Mouse (Mus musculus) forebrain, postnatal 0 days (tissue): Measurements from ENCODE around the gene Anapc15. TPM values are rescaled to one million over a fixed set of nuclear protein-coding genes. Genes with fewer than 3 reads are reported as not detected.

Experiments
- ATAC-seq: fragments of 200-750 bp; cut with Nextera tagmentation; 2 replicates; pipeline ENCODE4 v1.8.0; 2017; ENCODE audit warnings: mild to moderate bottlenecking, moderate library complexity
- DNase-seq: peaks from one replicate; pipeline ENCODE4 v3.0.0-alpha.2; 2015
- H3K27ac ChIP-seq: fragments of 300-500 bp; sonication (generic); 2 replicates; pipeline ENCODE4 v1.5.1; 2014; ENCODE audit warnings: low read depth, mild to moderate bottlenecking, antibody characterized with exemption, low read length, moderate library complexity, mixed read lengths
- H3K27me3 ChIP-seq: fragments of 300-500 bp; sonication (generic); 2 replicates; pipeline ENCODE4 v1.6.1; 2014; ENCODE audit warnings: mild to moderate bottlenecking, low read length, mixed read lengths; ENCODE audit not compliant: insufficient read depth
- H3K36me3 ChIP-seq: fragments of 300-500 bp; sonication (generic); 2 replicates; pipeline ENCODE4 v1.6.1; 2014; ENCODE audit warnings: mild to moderate bottlenecking, moderate library complexity; ENCODE audit not compliant: insufficient read depth
- H3K4me1 ChIP-seq: fragments of 300-500 bp; sonication (generic); 2 replicates; pipeline ENCODE4 v1.6.1; 2014; ENCODE audit warnings: antibody characterized with exemption; ENCODE audit not compliant: insufficient read depth
- H3K4me2 ChIP-seq: fragments of 300-500 bp; sonication (generic); 2 replicates; pipeline ENCODE4 v1.6.1; 2014; ENCODE audit warnings: low read depth, mild to moderate bottlenecking, moderate library complexity
- H3K4me3 ChIP-seq: fragments of 300-500 bp; sonication (generic); 2 replicates; pipeline ENCODE4 v1.5.1; 2014; ENCODE audit warnings: low read depth, low read length, mixed read lengths
- H3K9ac ChIP-seq: fragments of 300-500 bp; sonication (generic); 2 replicates; pipeline ENCODE4 v1.6.1; 2014; ENCODE audit warnings: mild to moderate bottlenecking
- H3K9me3 ChIP-seq: fragments of 300-500 bp; sonication (generic); 2 replicates; pipeline ENCODE4 v1.6.1; 2016; ENCODE audit warnings: low read length
- CTCF ChIP-seq: sonication (generic); IDR thresholded peaks from 2 replicates; pipeline ENCODE4 v1.5.1; 2016; ENCODE audit warnings: antibody characterized with exemption, control low read depth, low read depth
- WGBS: fragments of 180-500 bp; shearing (Covaris S2); extraction: QIAGEN DNeasy Blood & Tissue Kit; methylation state at CpG from one replicate; pipeline ENCODE4 v1.1.7; 2014; 5-methylcytosine and 5-hydroxymethylcytosine counted together
- polyA plus RNA-seq: library from polyadenylated mRNA; unstranded; fragments of >200 nt; fragmentation: Nextera tagmentation; extraction: Ambion mirVana; gene quantifications from 2 replicates; pipeline ENCODE4 v1.2.1, GENCODE M21; 2015
- total RNA-seq: library from RNA; depleted of rRNA; stranded (reverse); fragments of >200 nt; gene quantifications from 2 replicates; pipeline ENCODE4 v1.2.3, GENCODE M21; 2014

Anapc15 gene
- total and polyA plus RNA-seq, 2 experiments from 2014 or later, result 64.2 to 73.3 TPM

- no peak for ATAC-seq
- H3K36me3 ChIP-seq, result peaks cover 5% of the 10 kb centered on the region
- H3K4me2 ChIP-seq, result no peak overlapping the region
- no peak for DNase-seq
- TF ChIP-seq CTCF, result no peak
- no peak overlapping the region for H3K4me3 ChIP-seq
- peaks cover 45% of the 10 kb centered on the region for H3K27me3 ChIP-seq
- no peaks in the 10 kb centered on the region for H3K9me3 ChIP-seq
- WGBS, result 70% methylated on average over 18 of the region's 18 CpGs
- H3K4me1 ChIP-seq, result no peaks in the 10 kb centered on the region
- no peak overlapping the region for H3K9ac ChIP-seq
- no peak overlapping the region for H3K27ac ChIP-seq
Observed at GRCm38 (mm10) chr7:101823758-101824630, 39.5 kb upstream of the Anapc15 start.

- Histone ChIP-seq H3K9ac (no peak overlapping the region), H3K4me1 (no peaks in the 10 kb centered on the region), H3K36me3 (peaks cover 14% of the 10 kb centered on the region), H3K4me2 (no peak overlapping the region), H3K4me3 (no peak overlapping the region), H3K9me3 (no peaks in the 10 kb centered on the region), H3K27ac (no peak overlapping the region), H3K27me3 (no peaks in the 10 kb centered on the region; the same call in 1 of the 2 replicates)
- 98% methylated on average over 3 of the region's 3 CpGs for WGBS
- no peak for TF ChIP-seq CTCF
- ATAC-seq, result no peak
- no peak for DNase-seq
Observed at GRCm38 (mm10) chr7:101830373-101830772, 33.1 kb upstream of the Anapc15 start.

GRCm38 (mm10) chr7:101831437-101831836 lies 32.1 kb upstream of the Anapc15 start:
- H3K4me1 ChIP-seq, result no peaks in the 10 kb centered on the region
- 87% methylated on average over 8 of the region's 8 CpGs for WGBS
- H3K4me2 ChIP-seq, result no peak overlapping the region
- no peaks in the 10 kb centered on the region; the same call in 1 of the 2 replicates for H3K27me3 ChIP-seq
- H3K9ac ChIP-seq, result no peak overlapping the region
- H3K36me3 ChIP-seq, result peaks cover 14% of the 10 kb centered on the region
- no peak for TF ChIP-seq CTCF
- ATAC-seq (no peak), DNase-seq (no peak)
- H3K4me3 ChIP-seq, result no peak overlapping the region
- no peaks in the 10 kb centered on the region for H3K9me3 ChIP-seq
- H3K27ac ChIP-seq, result no peak overlapping the region

- no peak overlapping the region for H3K4me3 ChIP-seq
- no peaks in the 10 kb centered on the region for H3K4me1 ChIP-seq
- 93% methylated on average over 4 of the region's 4 CpGs for WGBS
- no peaks in the 10 kb centered on the region for H3K9me3 ChIP-seq
- no peak overlapping the region for H3K27ac ChIP-seq
- TF ChIP-seq CTCF, result no peak
- DNase-seq (no peak), ATAC-seq (no peak)
- H3K9ac ChIP-seq, result no peak overlapping the region
- H3K36me3 ChIP-seq, result peaks cover 10% of the 10 kb centered on the region
- no peaks in the 10 kb centered on the region; the same call in 1 of the 2 replicates for H3K27me3 ChIP-seq
- no peak overlapping the region for H3K4me2 ChIP-seq
Observed at GRCm38 (mm10) chr7:101832372-101832771, 31.1 kb upstream of the Anapc15 start.

GRCm38 (mm10) chr7:101833352-101833751 lies 30.2 kb upstream of the Anapc15 start:
- H3K4me2 ChIP-seq, result no peak overlapping the region
- H3K27me3 ChIP-seq, result no peaks in the 10 kb centered on the region; the same call in 1 of the 2 replicates
- TF ChIP-seq CTCF, result peak; percentile 12; the same call in 1 of the 2 replicates
- no peak overlapping the region for H3K27ac ChIP-seq
- no peak for DNase-seq
- no peaks in the 10 kb centered on the region for H3K9me3 ChIP-seq
- no peak for ATAC-seq
- H3K4me3 ChIP-seq, result no peak overlapping the region
- H3K36me3 ChIP-seq, result peaks cover 8% of the 10 kb centered on the region
- no peaks in the 10 kb centered on the region for H3K4me1 ChIP-seq
- no peak overlapping the region for H3K9ac ChIP-seq
- WGBS, result 73% methylated on average over 5 of the region's 5 CpGs

GRCm38 (mm10) chr7:101833916-101834584 lies 29.5 kb upstream of the Anapc15 start:
- no peak for TF ChIP-seq CTCF
- H3K27me3 ChIP-seq, result no peaks in the 10 kb centered on the region; the same call in 1 of the 2 replicates
- no peaks in the 10 kb centered on the region for H3K4me1 ChIP-seq
- peak; percentile 52 for DNase-seq
- 35% methylated on average over 3 of the region's 3 CpGs for WGBS
- no peak overlapping the region for H3K4me3 ChIP-seq
- H3K27ac ChIP-seq, result no peak overlapping the region
- H3K9me3 ChIP-seq, result no peaks in the 10 kb centered on the region
- H3K4me2 ChIP-seq, result no peak overlapping the region
- no peak overlapping the region for H3K9ac ChIP-seq
- ATAC-seq, result peak; percentile 54
- peaks cover 8% of the 10 kb centered on the region for H3K36me3 ChIP-seq

GRCm38 (mm10) chr7:101834903-101835302 lies 28.6 kb upstream of the Anapc15 start:
- Histone ChIP-seq H3K9me3 (no peaks in the 10 kb centered on the region), H3K4me3 (no peak overlapping the region), H3K36me3 (peaks cover 8% of the 10 kb centered on the region; the same call in 1 of the 2 replicates), H3K4me1 (no peaks in the 10 kb centered on the region), H3K27ac (no peak overlapping the region), H3K4me2 (no peak overlapping the region; the same call in 1 of the 2 replicates), H3K27me3 (no peaks in the 10 kb centered on the region; the same call in 1 of the 2 replicates), H3K9ac (no peak overlapping the region)
- no peak for TF ChIP-seq CTCF
- ATAC-seq (no peak), DNase-seq (no peak)
- WGBS, result 55% methylated on average over 3 of the region's 3 CpGs
